Mouse (Mus musculus) layer of hippocampus, postnatal 14 days (tissue): ENCODE results near the gene Vmn2r85. TPM values are rescaled to one million over a fixed set of nuclear protein-coding genes. Genes with fewer than 3 reads are reported as not detected.
"Not testable (repeated sequence)": the region's sequence is repeated elsewhere in the genome, so short reads cannot be mapped to it uniquely, and the experiment has no call there.

ENCODE experiments used
- DNase-seq, 2 experiments: peaks; one replicate each; pipeline ENCODE4 v3.0.0; 2021 to 2022; ENCODE audit warnings: low spot score in 2 of 2, mixed read lengths in 1 of 2
- long read RNA-seq, 2 experiments: library from polyadenylated mRNA; stranded (forward); transcript quantifications; one replicate each; pipeline ENCODE4 v2.0.0; 2021
- total RNA-seq, 2 experiments: library from RNA; stranded (reverse); gene quantifications; 2 replicates each; pipeline ENCODE4 v1.2.3; 2021

The Vmn2r85 gene
- total RNA-seq, result under 1 TPM; 0.32 to 0.41 TPM
- long read RNA-seq, experiment 1, result 0 reads
- long read RNA-seq, experiment 2, result 0 reads

DNA sequence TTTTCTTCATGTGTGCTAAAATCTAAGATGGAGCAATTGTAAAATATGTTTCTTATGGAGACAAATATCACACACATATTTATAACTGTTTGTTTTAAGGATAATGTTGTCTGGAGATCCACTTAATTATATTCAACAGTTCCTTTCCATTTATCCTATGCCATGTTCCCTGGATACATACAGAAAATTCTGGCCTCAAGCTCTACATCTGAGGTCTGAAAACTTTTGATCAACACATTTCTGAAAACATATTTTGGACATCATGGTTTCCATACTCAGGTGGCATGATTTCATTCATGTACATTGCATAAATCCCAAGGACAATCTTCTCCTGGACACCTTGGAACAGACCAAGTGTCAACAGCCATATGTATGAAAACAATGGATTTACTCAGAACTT, at the start of gene Vmn2r85:
Gene Vmn2r85, minus strand, starts transcription at position 101 of the 400 bp plus-strand sequence.
- not testable (repeated sequence) for DNase-seq

DNA sequence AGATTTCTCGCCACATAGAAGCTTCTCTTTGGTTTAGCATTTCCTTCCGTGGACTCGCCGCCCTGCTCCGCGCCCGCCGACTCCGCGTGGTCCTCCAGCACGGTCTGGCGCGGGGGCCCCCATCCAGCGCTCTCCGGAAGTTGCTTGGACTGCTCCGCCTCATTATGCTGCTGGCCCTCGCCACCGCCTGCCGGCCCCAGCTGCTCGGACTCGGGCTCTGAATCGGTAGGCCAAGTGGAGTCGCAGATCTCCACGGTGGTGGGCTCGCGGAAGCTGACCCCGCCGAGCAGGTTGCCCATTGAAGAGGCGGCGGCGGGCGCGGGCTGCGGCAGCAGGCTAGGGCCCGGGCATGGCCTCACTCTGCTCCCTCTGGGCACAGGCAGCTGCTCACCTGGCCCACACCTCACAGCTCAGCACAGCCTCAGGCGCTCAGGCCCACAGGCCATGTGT, 40.8 kb upstream of the Vmn2r85 start:
- DNase-seq, result peak; percentile 9 to 14

GRCm38 (mm10) chr10:130455950-130456349, 26.4 kb upstream of the Vmn2r85 start, which contains the start of gene Vmn2r86:
Gene Vmn2r86, minus strand, starts transcription at chr10:130456050.
- DNase-seq, result not testable (repeated sequence)

- no peak for DNase-seq
Observed at GRCm38 (mm10) chr10:130444776-130445175, 15.3 kb upstream of the Vmn2r85 start.

GRCm38 (mm10) chr10:130434185-130434898, 4.8 kb upstream of the Vmn2r85 start:
- not testable (repeated sequence) for DNase-seq

- DNase-seq, result not testable (repeated sequence)
Observed at GRCm38 (mm10) chr10:130422368-130422767, 7.1 kb downstream of the Vmn2r85 start.

GRCm38 (mm10) chr10:130420401-130420800, 9.1 kb downstream of the Vmn2r85 start:
- DNase-seq, result no peak

DNA sequence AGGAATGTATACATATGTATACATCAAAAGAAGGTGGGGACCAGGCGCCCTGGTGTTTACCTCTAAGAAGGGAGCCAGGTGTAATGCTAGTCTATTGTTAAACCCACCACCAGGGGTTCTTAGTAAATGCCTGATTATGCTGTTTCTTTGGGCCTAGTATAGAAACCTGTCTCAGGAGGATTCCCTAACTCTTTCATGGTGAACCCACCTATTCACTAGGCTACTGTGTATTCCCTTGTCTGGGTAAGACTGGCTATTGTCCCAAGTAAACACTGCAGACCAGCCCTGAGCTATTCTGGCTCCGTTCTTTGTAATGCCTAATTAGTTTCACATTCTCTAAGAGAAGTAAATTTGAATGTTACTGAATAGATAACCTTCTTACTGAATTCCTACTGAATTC, 9.5 kb downstream of the Vmn2r85 start:
- not testable (repeated sequence) for DNase-seq

DNA sequence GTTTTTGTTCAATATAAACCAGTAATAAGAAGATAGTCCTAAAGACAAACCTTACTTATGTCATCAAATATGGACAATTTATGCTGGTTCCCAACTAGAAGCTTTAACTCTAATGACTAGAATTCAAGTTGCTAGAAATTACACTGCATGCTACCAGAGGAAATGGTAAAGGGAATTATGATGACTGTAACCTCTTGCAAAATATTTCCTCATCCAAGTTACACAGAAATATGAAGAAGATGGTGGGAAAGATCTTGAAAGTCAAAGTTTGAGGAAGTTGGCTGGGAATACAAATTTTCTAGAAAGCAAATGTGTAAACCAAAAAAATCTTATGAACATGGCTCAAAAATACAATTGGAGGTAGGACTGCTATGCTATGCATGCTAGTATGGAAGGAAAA, 13.2 kb downstream of the Vmn2r85 start:
- DNase-seq, result not testable (repeated sequence)

DNA sequence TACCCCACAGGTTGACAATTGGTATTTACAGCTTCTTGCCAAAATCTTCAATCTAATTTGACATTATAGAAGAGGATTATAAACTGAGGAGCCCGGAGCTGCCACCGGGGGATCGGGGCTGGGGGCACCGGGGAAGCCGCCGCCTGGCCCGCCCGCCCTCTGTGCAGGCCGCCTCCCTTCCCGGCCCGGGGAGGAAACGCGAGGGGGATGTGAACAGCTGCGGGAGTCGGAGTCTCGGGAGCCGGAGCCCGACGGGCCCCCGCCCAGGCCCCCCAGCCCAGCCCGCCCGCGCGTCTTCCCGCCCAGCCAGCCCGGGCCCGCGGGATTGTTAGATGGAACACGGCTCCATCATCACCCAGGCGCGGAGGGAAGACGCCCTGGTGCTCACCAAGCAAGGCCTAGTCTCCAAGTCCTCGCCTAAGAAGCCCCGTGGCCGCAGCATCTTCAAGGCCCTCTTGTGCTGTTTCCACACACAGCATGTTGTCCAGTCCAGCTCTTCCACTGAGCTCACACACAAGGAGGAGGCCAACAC, 17.3 kb downstream of the Vmn2r85 start:
- DNase-seq, result not testable (repeated sequence)

GRCm38 (mm10) chr10:130394232-130394631, 35.3 kb downstream of the Vmn2r85 start, which contains the start of gene Vmn2r84:
Gene Vmn2r84, minus strand, starts transcription at chr10:130394332.
- no peak for DNase-seq

DNA sequence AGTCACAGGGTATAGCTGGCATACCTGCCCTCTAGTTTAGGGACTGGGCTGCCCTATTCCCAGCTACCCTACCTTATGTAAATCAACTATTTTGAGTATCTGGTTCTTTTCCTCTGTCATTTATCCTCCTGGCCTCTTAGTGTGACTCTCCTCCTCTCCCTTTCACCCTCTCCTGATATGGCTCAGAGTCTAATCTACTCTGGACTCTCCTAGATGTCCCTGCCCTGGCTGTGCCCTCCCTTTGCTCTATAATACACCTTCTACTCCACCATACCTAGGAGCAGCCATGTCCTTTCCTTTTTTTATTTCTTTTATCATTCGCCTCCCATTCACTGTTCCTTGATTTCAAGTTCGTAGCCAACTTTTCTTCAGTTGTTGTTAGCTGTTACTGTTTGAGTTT, 54.4 kb downstream of the Vmn2r85 start:
- DNase-seq, result no peak

- no peak for DNase-seq
Observed at GRCm38 (mm10) chr10:130372491-130373173, 56.9 kb downstream of the Vmn2r85 start.

GRCm38 (mm10) chr10:130371644-130372043, 57.9 kb downstream of the Vmn2r85 start:
- no peak for DNase-seq

GRCm38 (mm10) chr10:130370005-130370682, 59.4 kb downstream of the Vmn2r85 start:
- no peak for DNase-seq

DNA sequence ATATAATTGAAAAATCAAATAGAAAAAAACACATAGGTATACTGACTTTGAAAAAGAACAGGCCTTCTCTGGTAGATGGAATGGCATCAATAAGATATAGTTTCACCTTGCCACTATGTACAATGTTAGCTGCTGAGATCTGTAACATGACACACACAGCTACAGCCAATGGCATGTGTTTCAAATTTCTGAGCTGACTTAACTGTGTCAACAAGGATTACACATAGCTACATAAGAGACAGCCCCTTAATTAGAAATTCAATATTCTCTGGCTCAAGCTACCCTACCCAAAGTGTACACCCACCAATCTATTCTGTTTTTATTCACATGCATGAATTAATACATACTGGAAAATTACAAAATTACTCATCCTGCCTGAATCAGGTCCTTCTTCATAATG, 61.1 kb downstream of the Vmn2r85 start:
- no peak for DNase-seq

DNA sequence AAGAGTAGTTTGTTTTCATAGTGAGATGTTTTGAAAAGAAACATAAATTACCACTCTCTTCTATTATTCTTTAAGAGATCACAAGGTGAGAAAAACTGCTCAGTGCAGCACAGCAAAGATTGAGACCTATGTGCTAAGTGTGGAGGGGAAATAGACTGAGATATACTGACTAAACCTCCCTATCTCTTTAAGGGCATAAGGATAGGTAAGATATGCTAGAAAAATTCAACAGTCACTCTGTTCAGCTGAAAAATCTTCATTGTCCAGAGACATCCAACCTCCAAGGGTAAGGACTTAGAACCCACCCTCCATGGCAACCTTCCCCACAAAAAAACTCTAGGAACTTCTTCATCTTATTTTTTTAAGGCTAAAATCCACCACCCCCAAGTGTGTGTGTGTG, 64.7 kb downstream of the Vmn2r85 start:
- DNase-seq, result no peak
